Mouse (Mus musculus) heart, embryonic 12.5 days (tissue): Measurements from ENCODE around the gene Dnajc25. TPM values are rescaled to one million over a fixed set of nuclear protein-coding genes. Genes with fewer than 3 reads are reported as not detected.

Source experiments
- polyA plus RNA-seq: library from polyadenylated mRNA; unstranded; fragments of >200 nt; fragmentation: Nextera tagmentation; extraction: Ambion mirVana; gene quantifications from 2 replicates; pipeline ENCODE4 v1.2.1, GENCODE M21; 2016

Dnajc25 gene
- polyA plus RNA-seq, 1 experiment from 2014 or later: 14.1 TPM

Other genes starting within 250 kb of the Dnajc25 start
- 0.04 TPM in 1 of 2 replicates, not detected in the other for gene Olfr267, start 207.3 kb upstream of the Dnajc25 start, polyA plus RNA-seq
- 40.1 and 40.6 TPM in 2 replicates for gene Ecpas, start 82.3 kb upstream of the Dnajc25 start, polyA plus RNA-seq
- 0.38 and 0.62 TPM in 2 replicates for gene Zkscan16, start 51.4 kb upstream of the Dnajc25 start, polyA plus RNA-seq
- gene Ptgr1, start 7.9 kb upstream of the Dnajc25 start, polyA plus RNA-seq: 9.0 and 9.7 TPM in 2 replicates
- 14.6 and 17.5 TPM in 2 replicates for gene Gm20503, start 8.1 kb downstream of the Dnajc25 start, polyA plus RNA-seq
- 38.8 and 47.7 TPM in 2 replicates for gene Gng10, start 40.0 kb downstream of the Dnajc25 start, polyA plus RNA-seq
- gene AI481877, start 143.9 kb downstream of the Dnajc25 start, polyA plus RNA-seq: not detected in 2 replicates
- gene Ugcg, start 194.2 kb downstream of the Dnajc25 start, polyA plus RNA-seq: 12.3 and 12.5 TPM in 2 replicates